Mouse (Mus musculus) stomach, embryonic 14.5 days (tissue): ENCODE measurements around the gene Med16. TPM values are rescaled to one million over a fixed set of nuclear protein-coding genes. Genes with fewer than 3 reads are reported as not detected.
A peak's percentile ranks its signal among the peaks of the same experiment; 100 is the strongest.

Experiments used
- ATAC-seq: fragments of 200-750 bp; cut with Nextera tagmentation; 2 replicates; pipeline ENCODE4 v1.8.0; 2017; ENCODE audit warnings: low read depth, moderate TSS enrichment; ENCODE audit not compliant: insufficient number of reproducible peaks, insufficient read depth, low FRiP score
- H3K27ac ChIP-seq: fragments of 300-500 bp; sonication (generic); 2 replicates; pipeline ENCODE4 v1.5.1; 2014; ENCODE audit warnings: mild to moderate bottlenecking, low read length, moderate library complexity, mixed read lengths
- H3K27me3 ChIP-seq: fragments of 300-500 bp; sonication (generic); 2 replicates; pipeline ENCODE4 v1.6.1; 2014; ENCODE audit warnings: low read length, control low read depth, mixed read lengths; ENCODE audit not compliant: control insufficient read depth, insufficient read depth
- H3K36me3 ChIP-seq: fragments of 300-500 bp; sonication (generic); 2 replicates; pipeline ENCODE4 v1.6.1; 2014; ENCODE audit warnings: mild to moderate bottlenecking, control low read depth, low read length, moderate library complexity, mixed read lengths; ENCODE audit not compliant: control insufficient read depth, insufficient read depth
- H3K4me1 ChIP-seq: fragments of 300-500 bp; sonication (generic); 2 replicates; pipeline ENCODE4 v1.6.1; 2014; ENCODE audit warnings: low read length, control low read depth, mixed read lengths; ENCODE audit not compliant: control insufficient read depth, insufficient read depth
- H3K4me2 ChIP-seq: fragments of 300-500 bp; sonication (generic); replicated peaks from 2 replicates; pipeline ENCODE4 v1.6.1; 2014; ENCODE audit warnings: low read depth, low read length, control low read depth
- H3K4me3 ChIP-seq: fragments of 300-500 bp; sonication (generic); 2 replicates; pipeline ENCODE4 v1.5.1; 2014; ENCODE audit warnings: low read depth, low read length, control low read depth
- H3K9ac ChIP-seq: fragments of 300-500 bp; sonication (generic); replicated peaks from 2 replicates; pipeline ENCODE4 v1.6.1; 2014; ENCODE audit warnings: low read depth, mild to moderate bottlenecking, control low read depth, low read length, moderate library complexity, mixed read lengths
- H3K9me3 ChIP-seq: fragments of 300-500 bp; sonication (generic); 2 replicates; pipeline ENCODE4 v1.6.1; 2016; ENCODE audit warnings: low read depth, low read length, control low read depth; ENCODE audit not compliant: control insufficient read depth
- WGBS: fragments of 180-500 bp; shearing (Covaris S2); extraction: QIAGEN DNeasy Blood & Tissue Kit; methylation state at CpG from one replicate; pipeline ENCODE4 v1.1.7; 2014; 5-methylcytosine and 5-hydroxymethylcytosine counted together
- polyA plus RNA-seq: library from polyadenylated mRNA; unstranded; fragments of >200 nt; fragmentation: Nextera tagmentation; extraction: Ambion mirVana; gene quantifications from 2 replicates; pipeline ENCODE4 v1.2.1, GENCODE M21; 2014

The Med16 gene
- polyA plus RNA-seq, 1 experiment from 2014 or later = 43.4 TPM

GRCm38 (mm10) chr10:79857894-79858293, 50.8 kb downstream of the Med16 start:
- Histone ChIP-seq H3K27ac (peak overlapping the region; percentile 81; the same call in 1 of the 2 replicates), H3K36me3 (peaks cover 64% of the 10 kb centered on the region), H3K27me3 (no peaks in the 10 kb centered on the region), H3K9me3 (no peaks in the 10 kb centered on the region), H3K4me1 (peaks cover 32% of the 10 kb centered on the region), H3K4me2 (peak overlapping the region; percentile 84), H3K9ac (no peak overlapping the region), H3K4me3 (peak overlapping the region; percentile 99)
- WGBS = 57% methylated on average over 2 of the region's 2 CpGs
- ATAC-seq = no peak

GRCm38 (mm10) chr10:79857452-79857811, 51.3 kb downstream of the Med16 start:
- WGBS = 9% methylated on average over 4 of the region's 4 CpGs
- Histone ChIP-seq H3K4me2 (peak overlapping the region; percentile 84), H3K36me3 (peaks cover 59% of the 10 kb centered on the region), H3K9me3 (no peaks in the 10 kb centered on the region), H3K4me1 (peaks cover 35% of the 10 kb centered on the region), H3K9ac (peak overlapping the region; percentile 98), H3K4me3 (peak overlapping the region; percentile 99), H3K27me3 (no peaks in the 10 kb centered on the region), H3K27ac (peak overlapping the region; percentile 81)
- ATAC-seq = no peak

- Histone ChIP-seq H3K27me3 (no peaks in the 10 kb centered on the region), H3K4me3 (peak overlapping the region; percentile 99), H3K27ac (peak overlapping the region; percentile 81), H3K4me1 (peaks cover 40% of the 10 kb centered on the region), H3K4me2 (peak overlapping the region; percentile 84), H3K9ac (peak overlapping the region; percentile 98), H3K36me3 (peaks cover 54% of the 10 kb centered on the region), H3K9me3 (no peaks in the 10 kb centered on the region)
- 27% methylated on average over 7 of the region's 7 CpGs for WGBS
- ATAC-seq = no peak
These were observed 51.8 kb downstream of the Med16 start for GRCm38 (mm10) chr10:79856704-79857451.

- no peaks in the 10 kb centered on the region for H3K27me3 ChIP-seq
- 26% methylated on average over 6 of the region's 6 CpGs for WGBS
- H3K9ac ChIP-seq = peak overlapping the region; percentile 98
- H3K4me3 ChIP-seq = peak overlapping the region; percentile 99
- H3K4me2 ChIP-seq = peak overlapping the region; percentile 84
- peak overlapping the region; percentile 99; the same call in 1 of the 2 replicates for H3K27ac ChIP-seq
- peaks cover 45% of the 10 kb centered on the region for H3K4me1 ChIP-seq
- peaks cover 48% of the 10 kb centered on the region for H3K36me3 ChIP-seq
- H3K9me3 ChIP-seq = no peaks in the 10 kb centered on the region
- ATAC-seq = no peak
These were observed 52.4 kb downstream of the Med16 start for GRCm38 (mm10) chr10:79856280-79856679.

GRCm38 (mm10) chr10:79855558-79856184, 53.1 kb downstream of the Med16 start:
- Histone ChIP-seq H3K27ac (peak overlapping the region; percentile 99), H3K27me3 (no peaks in the 10 kb centered on the region), H3K9ac (peak overlapping the region; percentile 98), H3K4me3 (peak overlapping the region; percentile 99), H3K36me3 (peaks cover 42% of the 10 kb centered on the region), H3K9me3 (no peaks in the 10 kb centered on the region), H3K4me1 (peaks cover 45% of the 10 kb centered on the region), H3K4me2 (peak overlapping the region; percentile 84)
- ATAC-seq = no peak
- WGBS = under 1% methylated on average over 10 of the region's 10 CpGs

GRCm38 (mm10) chr10:79854801-79855541, 53.8 kb downstream of the Med16 start:
- H3K27me3 ChIP-seq = no peaks in the 10 kb centered on the region
- H3K4me1 ChIP-seq = peaks cover 50% of the 10 kb centered on the region
- under 1% methylated on average over 74 of the region's 83 CpGs for WGBS
- peak; percentile 8; the same call in 1 of the 2 replicates for ATAC-seq
- H3K27ac ChIP-seq = peak overlapping the region; percentile 99
- H3K36me3 ChIP-seq = peaks cover 35% of the 10 kb centered on the region
- H3K4me2 ChIP-seq = peak overlapping the region; percentile 84
- H3K9ac ChIP-seq = peak overlapping the region; percentile 98
- H3K4me3 ChIP-seq = peak overlapping the region; percentile 99
- H3K9me3 ChIP-seq = no peaks in the 10 kb centered on the region

GRCm38 (mm10) chr10:79853860-79854795, 54.6 kb downstream of the Med16 start, which contains the start of gene Ptbp1:
Ptbp1 (plus strand) TSS chr10:79854427.
- Histone ChIP-seq H3K4me2 (peak within 1 kb of the TSS; percentile 84), H3K4me3 (peak within 1 kb of the TSS; percentile 99), H3K9me3 (no peaks in the 10 kb centered on the region), H3K9ac (peak within 1 kb of the TSS; percentile 98), H3K27ac (peak within 1 kb of the TSS; percentile 100), H3K36me3 (peaks cover 26% of the 10 kb centered on the region), H3K4me1 (peaks cover 50% of the 10 kb centered on the region), H3K27me3 (no peaks in the 10 kb centered on the region)
- under 1% methylated on average over 75 of the region's 75 CpGs for WGBS
- peak; percentile 89 for ATAC-seq
